Mouse (Mus musculus): ENCODE results near the gene Pfn3.

Gene Pfn3

DNA sequence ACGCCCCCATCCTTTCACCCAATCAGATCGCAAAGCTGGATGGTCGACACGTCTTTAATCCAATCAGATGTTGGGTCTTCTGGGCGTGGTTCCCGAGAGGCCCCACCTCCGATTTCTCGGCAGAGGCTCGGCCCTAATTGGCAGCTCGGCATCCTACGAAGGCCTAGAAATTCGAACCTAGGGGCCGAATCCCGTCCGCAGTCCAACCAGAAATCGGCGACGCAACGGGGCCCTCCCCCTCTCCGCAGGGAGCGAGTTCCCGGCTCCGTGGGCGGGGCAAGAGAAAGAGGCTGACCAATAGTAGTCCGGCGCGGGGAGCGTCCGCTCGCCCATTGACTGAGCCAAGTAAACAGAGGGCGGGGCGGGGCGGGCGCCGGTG, 29.9 kb upstream of the Pfn3 start, which contains the start of gene Grk6:
Gene Grk6, plus strand, starts transcription at position 136 of the 379 bp plus-strand sequence.
- no peak for TF ChIP-seq GATA4 (IDR thresholded peaks at IDR 0.05; ENCODE audit: insufficient replicate concordance, low read length)

DNA sequence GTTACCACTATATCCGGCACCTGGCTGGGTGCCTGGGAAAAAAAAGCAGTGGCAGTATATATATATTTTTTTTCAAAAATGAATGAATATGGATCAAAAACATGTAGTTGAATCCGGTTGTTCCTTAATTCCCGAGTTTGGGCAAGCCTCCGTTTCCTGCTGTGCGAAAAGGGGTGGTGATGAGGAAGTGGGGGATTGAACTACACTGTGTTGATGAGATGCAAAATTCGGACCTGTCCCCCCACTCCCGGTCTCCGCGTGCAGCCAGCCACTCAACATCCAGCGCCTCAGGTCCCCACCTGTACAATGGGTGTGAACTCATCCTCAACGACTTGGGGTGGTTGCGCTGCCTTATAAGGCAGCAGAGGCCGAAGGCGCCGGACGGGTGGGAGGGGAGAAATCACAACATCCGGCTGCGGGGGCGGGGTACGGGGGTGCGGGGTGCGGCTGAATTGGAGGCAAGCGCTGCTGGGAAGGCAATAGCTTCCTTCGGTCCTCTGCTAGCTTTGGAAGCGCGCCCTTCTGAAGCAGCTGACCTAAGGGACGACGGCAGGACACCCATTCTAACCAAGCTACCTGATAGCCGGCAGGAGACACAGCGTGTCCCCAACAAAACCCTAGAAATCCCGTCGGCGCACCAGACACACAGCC, 29.4 kb upstream of the Pfn3 start:
- TF ChIP-seq GATA4 (IDR thresholded peaks at IDR 0.05; ENCODE audit: insufficient replicate concordance, low read length), result no peak

DNA sequence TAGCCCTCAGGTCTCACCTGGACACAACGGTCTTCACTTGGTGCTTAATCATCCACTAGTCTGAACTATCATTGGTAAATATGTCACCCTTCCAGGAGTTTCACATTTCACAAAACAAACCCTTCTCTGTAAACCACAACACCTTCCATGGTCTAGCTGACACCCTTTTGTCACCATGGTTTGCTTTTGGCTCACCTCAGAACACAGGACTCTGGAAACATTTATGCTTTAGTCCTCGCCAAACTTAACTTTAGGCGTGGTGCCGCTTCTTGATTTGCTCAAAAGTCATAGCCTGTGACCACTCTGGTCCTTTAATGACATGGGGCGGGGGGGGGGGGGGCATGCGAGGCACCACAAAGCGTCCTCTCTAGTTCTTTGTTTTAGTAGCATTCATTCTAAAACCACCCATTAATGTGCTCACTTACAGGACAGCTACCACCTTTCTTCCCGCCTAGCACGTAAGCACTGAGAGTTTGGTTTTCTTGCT, 28.8 kb upstream of the Pfn3 start:
- TF ChIP-seq GATA4 (IDR thresholded peaks at IDR 0.05; ENCODE audit: insufficient replicate concordance, low read length), result no peak

DNA sequence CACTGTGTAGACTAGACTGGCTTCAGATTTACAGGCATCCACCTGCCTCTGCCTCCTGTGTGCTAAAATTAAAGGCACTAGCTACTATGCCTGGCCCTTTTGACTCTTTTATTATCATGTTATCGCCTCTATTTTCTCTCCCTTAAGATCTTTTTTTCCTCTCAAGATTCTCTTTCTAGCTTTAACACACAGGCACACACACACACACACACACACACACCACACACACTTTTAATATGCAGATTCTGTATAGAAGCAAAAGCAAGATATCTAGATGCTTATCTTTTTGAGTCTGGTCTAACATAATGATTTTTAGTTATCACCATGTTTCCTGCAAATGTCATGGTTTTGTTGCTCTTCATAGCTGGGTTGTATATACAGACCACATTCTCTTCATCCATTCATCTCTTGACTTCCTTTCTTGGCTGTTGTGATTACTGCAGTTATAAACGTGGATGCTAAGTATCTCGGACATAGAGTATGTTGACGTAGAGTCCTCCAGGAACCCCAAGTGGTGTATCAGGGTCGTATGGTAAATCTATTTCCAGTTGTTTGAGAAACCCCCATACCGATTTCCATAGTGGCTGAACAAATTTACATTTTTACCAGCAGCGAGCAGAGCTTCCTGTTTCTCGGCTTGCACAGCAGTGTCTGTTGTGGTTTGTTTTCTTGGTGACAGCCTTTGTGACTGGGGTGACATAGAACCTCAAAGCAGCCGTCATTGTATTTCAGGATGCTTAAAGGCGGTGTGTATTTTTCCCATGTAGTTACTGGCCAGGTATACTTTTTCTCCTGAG, 17.1 kb upstream of the Pfn3 start:
- TF ChIP-seq GATA4 (IDR thresholded peaks at IDR 0.05; ENCODE audit: insufficient replicate concordance, low read length), result no peak

DNA sequence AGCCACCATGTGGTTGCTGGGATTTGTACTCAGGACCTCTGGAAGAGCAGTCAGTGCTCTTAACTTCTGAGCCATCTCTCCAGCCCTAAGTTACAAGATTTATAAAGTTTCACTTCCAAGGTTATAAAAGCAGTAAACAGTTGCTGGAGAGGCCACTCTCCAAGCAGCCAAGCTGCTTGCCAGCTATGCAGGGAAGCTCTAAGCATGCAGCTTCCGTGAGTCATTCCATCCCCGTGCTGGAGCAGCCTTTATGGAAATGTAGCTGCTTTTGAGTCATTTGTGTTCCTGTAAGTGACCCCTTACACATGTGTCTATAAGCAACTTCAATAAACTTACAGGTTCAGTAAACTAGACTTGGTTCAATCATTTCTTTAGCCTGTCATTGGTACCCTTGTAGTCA, 15.5 kb upstream of the Pfn3 start:
- TF ChIP-seq GATA4 (IDR thresholded peaks at IDR 0.05; ENCODE audit: insufficient replicate concordance, low read length), result no peak

DNA sequence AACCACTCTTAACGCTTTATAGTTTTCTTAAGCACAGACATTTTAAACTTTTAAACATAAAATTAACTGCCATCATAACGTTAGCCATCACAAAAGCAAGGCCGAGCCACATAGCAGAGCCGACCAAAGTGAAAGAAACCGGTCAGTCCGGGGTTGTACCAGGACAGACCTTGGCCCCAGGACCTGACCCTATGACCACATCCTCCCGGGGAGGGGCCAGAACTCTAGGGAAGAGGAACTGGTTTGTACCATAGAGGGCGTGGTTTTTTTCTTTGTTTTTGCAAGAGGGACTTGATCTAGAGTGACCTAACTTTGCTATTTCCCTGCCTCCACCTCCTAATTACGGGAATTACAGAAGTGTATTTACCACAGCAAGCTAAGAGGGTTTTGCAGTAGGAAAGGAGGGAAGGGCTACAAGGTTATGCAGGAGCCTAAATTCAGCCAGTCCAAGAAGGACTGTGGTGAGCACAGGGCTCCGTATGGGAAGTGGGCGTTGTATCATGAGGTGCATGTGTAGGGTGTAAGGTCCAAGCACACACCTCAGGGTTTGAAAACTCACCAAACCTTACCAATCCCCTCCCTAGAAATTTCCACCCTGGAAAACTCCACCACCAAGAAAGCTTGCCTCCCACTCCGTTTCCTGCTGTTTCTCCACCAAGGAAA, 14.3 kb upstream of the Pfn3 start:
- no peak for TF ChIP-seq GATA4 (IDR thresholded peaks at IDR 0.05; ENCODE audit: insufficient replicate concordance, low read length)

DNA sequence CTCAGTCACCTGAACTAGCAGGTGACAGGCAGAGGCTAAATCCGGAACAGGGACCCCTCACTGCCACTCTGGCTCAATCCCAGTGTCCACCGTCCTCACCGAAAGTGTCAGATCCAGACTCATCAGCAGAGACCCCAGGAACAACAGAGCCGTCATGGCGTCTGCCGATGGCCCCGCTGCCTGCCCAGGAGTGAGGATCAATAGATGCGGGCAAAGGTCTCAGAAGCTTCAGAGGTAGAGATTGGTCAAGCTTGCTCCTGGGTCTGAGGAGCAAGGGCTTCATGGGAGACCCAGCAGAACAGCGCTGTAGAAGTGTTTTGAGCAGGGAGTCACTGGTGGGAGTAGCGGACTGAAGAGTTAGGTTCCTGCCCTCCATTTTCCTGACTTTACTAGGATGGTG, 11.6 kb upstream of the Pfn3 start, which contains the start of gene F12:
Gene F12, minus strand, starts transcription at position 181 of the 400 bp plus-strand sequence.
- no peak for TF ChIP-seq GATA4 (IDR thresholded peaks at IDR 0.05; ENCODE audit: insufficient replicate concordance, low read length)

DNA sequence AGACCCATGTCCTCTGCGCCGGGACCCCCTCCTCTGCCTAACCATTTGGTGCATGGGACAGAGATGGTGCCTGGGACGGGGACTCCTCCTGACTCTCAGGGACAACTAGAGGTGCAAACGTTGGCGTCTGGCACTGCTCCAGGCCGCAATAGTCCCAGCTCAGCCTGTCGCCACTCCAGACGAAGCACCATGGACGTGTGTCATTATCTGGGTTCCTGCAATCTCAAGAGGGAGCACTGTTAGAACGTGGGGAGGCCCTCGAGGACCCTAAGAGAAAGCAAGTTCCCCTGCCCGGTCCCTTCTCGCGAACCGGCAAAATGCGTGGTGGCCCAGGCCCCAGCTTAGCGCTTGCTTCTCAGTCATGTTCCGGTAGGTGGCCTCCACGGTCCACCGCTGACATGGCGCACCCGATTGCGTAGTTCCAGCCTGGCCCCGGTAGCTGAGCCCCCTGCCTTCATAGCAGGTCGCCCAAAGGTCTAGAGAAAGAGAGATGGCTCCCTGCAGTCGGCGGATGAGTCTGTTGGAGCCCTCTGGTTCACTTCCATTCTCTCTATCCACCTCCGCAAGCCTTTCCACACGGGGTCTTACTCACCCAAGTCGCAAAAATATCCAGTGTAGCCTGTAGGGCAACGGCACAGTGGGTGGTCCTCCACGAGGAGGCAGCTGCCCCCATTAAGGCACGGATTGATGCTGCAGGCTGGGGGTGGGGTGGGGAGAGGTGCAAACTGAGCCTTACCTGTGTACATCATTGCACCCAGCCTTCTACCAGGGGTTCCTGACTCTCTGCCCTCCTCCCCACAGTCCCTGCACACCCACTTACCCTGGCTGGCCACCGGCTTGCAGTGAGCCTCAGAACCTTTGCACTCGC, 6.1 kb upstream of the Pfn3 start:
- TF ChIP-seq GATA4 (IDR thresholded peaks at IDR 0.05; ENCODE audit: insufficient replicate concordance, low read length), result no peak

DNA sequence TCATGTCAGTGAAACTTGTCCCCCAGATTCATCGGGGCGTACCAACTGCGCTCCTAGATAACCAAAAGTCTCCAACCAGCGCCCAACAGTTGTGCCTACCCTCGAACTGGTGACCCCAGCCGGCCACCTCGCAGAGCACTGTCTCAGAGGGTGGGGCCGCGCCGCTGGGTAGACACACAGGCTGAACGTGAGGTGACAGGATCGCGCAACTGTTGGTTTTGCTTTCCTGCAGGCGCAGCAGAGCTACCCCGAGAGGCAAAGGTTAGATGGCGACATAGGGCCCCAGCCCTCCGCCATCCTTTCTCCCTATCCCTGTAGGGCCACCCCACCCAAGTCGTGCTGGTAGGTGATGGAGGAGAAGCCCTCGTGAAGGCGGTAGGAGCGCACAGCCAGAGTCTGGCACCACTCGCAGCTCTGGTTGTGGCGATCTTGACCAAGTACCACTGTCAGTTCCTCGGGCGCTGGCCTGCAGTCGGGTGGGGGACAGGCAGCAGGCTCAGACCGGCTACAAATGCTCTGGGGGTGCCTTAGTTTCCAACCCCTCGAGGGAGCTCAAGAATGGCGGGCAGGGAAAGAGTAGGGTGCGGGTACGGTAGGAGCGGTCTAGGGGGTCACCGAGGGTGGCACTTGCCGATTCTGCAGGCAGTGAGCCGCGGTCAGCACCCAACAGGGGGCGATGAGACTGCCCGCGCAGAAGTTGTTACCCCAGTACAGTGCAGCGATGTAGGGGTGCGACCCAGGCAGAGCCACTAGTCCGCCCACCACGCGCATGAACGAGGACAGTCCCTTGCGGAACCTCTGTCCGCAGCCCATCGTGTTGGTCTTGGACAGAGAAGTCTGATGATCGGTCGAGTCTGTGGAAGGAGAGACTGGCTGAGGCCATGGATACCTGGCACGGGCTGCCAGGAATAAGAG, 5.2 kb upstream of the Pfn3 start:
- no peak for TF ChIP-seq GATA4 (IDR thresholded peaks at IDR 0.05; ENCODE audit: insufficient replicate concordance, low read length)

DNA sequence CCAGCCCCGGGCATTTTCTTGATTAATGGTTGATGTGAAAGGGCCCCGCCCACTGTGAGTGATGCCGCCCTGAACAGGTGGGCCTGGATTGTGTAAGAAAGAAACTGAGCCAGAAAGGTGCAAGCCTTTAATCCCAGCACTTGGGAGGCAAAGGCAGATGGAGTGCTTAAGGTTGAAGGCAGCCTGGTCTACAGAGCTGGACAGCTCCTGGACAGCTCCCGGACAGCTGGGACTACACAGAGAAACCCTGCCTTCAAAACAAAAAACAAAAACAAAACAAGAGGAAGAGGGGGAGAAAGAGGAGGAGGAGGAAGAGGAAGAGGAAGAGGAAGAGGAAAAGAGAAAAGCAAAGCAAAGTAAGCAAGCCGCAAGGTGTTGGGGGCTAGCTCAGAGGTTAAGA, 4.1 kb upstream of the Pfn3 start:
- TF ChIP-seq GATA4 (IDR thresholded peaks at IDR 0.05; ENCODE audit: insufficient replicate concordance, low read length), result no peak

DNA sequence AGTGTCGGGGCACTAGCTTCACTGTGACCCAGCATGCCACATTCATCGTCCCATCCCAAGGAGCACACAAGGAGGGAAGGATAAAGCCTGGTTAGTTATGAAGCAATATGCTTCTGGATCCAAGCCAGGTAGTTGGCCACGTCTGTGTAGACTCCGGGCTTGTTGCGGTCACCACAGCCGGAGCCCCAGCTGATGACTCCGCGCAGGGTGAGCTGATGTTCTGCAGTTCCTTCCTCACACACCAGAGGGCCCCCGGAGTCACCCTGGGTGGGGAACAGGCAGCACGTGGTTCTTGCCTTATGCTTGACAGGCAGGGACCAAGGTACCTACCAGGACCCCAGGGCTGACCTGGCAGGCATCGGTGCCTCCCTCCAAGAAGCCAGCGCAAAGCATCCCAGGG, 3.0 kb upstream of the Pfn3 start:
- no peak for TF ChIP-seq GATA4 (IDR thresholded peaks at IDR 0.05; ENCODE audit: insufficient replicate concordance, low read length)

DNA sequence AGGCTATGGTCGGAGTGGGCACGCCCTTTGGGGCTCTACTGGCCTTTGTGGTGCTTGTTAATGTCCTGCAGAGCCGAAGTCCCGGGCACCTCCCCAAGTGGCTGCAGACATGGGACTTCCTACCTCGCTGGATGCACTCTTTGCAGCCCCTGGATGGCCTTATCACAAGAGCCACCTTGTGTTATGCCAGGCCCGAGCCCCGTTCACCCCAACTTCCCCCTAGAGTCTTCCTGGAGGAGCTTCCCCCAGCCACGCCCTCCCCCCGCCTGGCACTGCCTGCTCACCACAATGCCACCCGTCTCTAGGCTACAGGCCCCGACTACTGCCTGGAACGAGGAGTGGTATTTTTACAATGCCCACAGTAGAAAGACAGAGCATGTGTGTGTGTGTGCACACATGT, 1.7 kb downstream of the Pfn3 start:
- TF ChIP-seq GATA4 (IDR thresholded peaks at IDR 0.05; ENCODE audit: insufficient replicate concordance, low read length), result no peak

DNA sequence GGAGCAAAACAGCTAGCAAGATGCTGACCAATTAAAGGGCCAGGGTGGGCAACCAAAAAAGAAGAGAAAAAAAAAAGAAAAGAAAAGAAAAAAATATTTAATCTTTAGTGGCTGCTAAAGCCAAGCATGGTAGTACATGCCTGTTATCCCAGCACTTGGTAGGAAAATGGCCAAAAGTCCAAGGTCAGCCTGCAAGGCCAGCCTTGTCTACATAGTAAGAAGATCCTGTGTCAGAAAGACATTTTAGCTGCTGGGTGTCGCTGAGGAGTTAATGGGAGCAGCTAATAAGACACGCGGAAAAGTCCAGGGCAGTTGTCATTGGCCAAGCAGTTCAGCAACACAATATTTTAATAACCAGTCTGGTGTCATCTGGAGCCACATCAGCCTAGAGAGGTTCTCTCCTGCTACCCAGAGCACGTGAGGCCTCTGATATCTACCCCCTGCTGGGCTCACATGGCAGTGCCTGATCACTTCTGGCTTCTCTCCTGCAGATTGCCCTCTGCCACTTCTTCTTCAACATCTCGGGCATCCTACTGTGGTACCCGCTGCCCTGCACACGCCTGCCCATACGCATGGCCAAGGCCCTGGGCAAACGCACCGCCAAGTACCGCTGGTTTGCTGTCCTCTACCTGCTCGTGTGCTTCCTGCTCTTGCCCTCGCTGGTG, 2.3 kb downstream of the Pfn3 start:
- TF ChIP-seq GATA4 (IDR thresholded peaks at IDR 0.05; ENCODE audit: insufficient replicate concordance, low read length), result no peak
